12 mouse cellular contexts compared by ENCODE assay signal in genomic region chr2:38986580-38986979, GRCm38 (mm10). TPM values are rescaled to one million over a fixed set of nuclear protein-coding genes. Genes with fewer than 3 reads are reported as not detected.
A peak's percentile ranks its signal among the peaks of the same experiment; 100 is the strongest.
DNase-seq lines count a peak whose midpoint lies in the region; ATAC-seq and TF ChIP-seq lines count a peak whose summit lies in the region.
"Had no signal": no experiment of that assay in that cellular context is flagged by ENCODE, and none has a peak within 500 bp of the region (broad histone marks: within the 10 kb centered on the region; RNA-seq: fewer than 3 reads in every experiment).

No protein-coding gene starts in this region.

- intact Hi-C loops in heart, postnatal 36 days (cut with DNase I): no loop called here

- no peaks in the 10 kb centered on the region for H3K36me3 ChIP-seq in embryonic facial prominence, embryonic 14.5 days (ENCODE audit: control insufficient read depth, insufficient read depth, low read length)
- no peaks in the 10 kb centered on the region for H3K36me3 ChIP-seq in embryonic facial prominence, embryonic 10.5 days (replicated peaks)
- no peaks in the 10 kb centered on the region for H3K36me3 ChIP-seq in testis, adult 2 months (ENCODE audit: control insufficient read depth, insufficient read depth, low read length)
- H3K36me3 ChIP-seq in hindbrain, embryonic 10.5 days: no peaks in the 10 kb centered on the region
- H3K36me3 ChIP-seq: forebrain, embryonic 10.5 days; liver, embryonic 15.5 days had no signal

- WGBS in embryonic facial prominence, embryonic 14.5 days: 73% methylated on average over 3 of the region's 3 CpGs
- 87% methylated on average over 3 of the region's 3 CpGs for WGBS in embryonic facial prominence, embryonic 10.5 days
- WGBS in hindbrain, embryonic 10.5 days: 88% methylated on average over 3 of the region's 3 CpGs

- no peak overlapping the region for H3K9ac ChIP-seq in embryonic facial prominence, embryonic 14.5 days (ENCODE audit: low read depth, low read length)
- H3K9ac ChIP-seq: liver, embryonic 15.5 days had no signal

- no peak for TF ChIP-seq POLR2A in testis, adult 2 months (IDR thresholded peaks at IDR 0.05; ENCODE audit: control insufficient read depth, low read depth, low read length)

- TF ChIP-seq CTCF in testis, adult 2 months (IDR thresholded peaks at IDR 0.05; ENCODE audit: control insufficient read depth, insufficient read depth, insufficient replicate concordance, low read depth, low read length): no peak

- no peaks in the 10 kb centered on the region for H3K27me3 ChIP-seq in embryonic facial prominence, embryonic 14.5 days (replicated peaks; ENCODE audit: control insufficient read depth, insufficient read depth, low read length)
- no peaks in the 10 kb centered on the region for H3K27me3 ChIP-seq in embryonic facial prominence, embryonic 10.5 days (replicated peaks; ENCODE audit: low read depth, poor library complexity, severe bottlenecking)
- H3K27me3 ChIP-seq in testis, adult 2 months (ENCODE audit: control insufficient read depth, insufficient read depth, low read length): no peaks in the 10 kb centered on the region
- H3K27me3 ChIP-seq in hindbrain, embryonic 10.5 days (ENCODE audit: insufficient read depth, poor library complexity, severe bottlenecking): no peaks in the 10 kb centered on the region
- H3K27me3 ChIP-seq: liver, embryonic 15.5 days had no signal

- peak; percentile 69 for DNase-seq in embryonic facial prominence, embryonic 14.5 days (ENCODE audit: low spot score)
- no peak for DNase-seq in embryonic facial prominence, embryonic 10.5 days (ENCODE audit: low spot score)
- DNase-seq in testis, postnatal 10 days (ENCODE audit: low spot score): no peak
- peak; percentile 62 to 68 for DNase-seq in heart, postnatal 36 days
- DNase-seq in hindbrain, embryonic 10.5 days (ENCODE audit: low spot score): no peak
- DNase-seq in urinary bladder, adult 18-20 months (ENCODE audit: low spot score in 2 of 2): no peak
- no peak for DNase-seq in retina, embryonic 14.5 days (ENCODE audit: low spot score)
- DNase-seq: cerebellum, postnatal 14 days had no signal

- peaks cover 7% of the 10 kb centered on the region; the same call in 1 of the 2 replicates for H3K9me3 ChIP-seq in embryonic facial prominence, embryonic 14.5 days (ENCODE audit: control insufficient read depth, low read length)
- peaks cover 5% of the 10 kb centered on the region; the same call in 1 of the 2 replicates for H3K9me3 ChIP-seq in embryonic facial prominence, embryonic 10.5 days
- H3K9me3 ChIP-seq in hindbrain, embryonic 10.5 days: peaks cover 13% of the 10 kb centered on the region

- H3K4me1 ChIP-seq in embryonic facial prominence, embryonic 14.5 days (ENCODE audit: control insufficient read depth, insufficient read depth, low read length): no peaks in the 10 kb centered on the region
- H3K4me1 ChIP-seq in embryonic facial prominence, embryonic 10.5 days: 0 out of 2 replicates have a peak, but pooled peaks cover 6% of the 10 kb centered on the region
- H3K4me1 ChIP-seq in testis, adult 2 months (ENCODE audit: control insufficient read depth, insufficient read depth, low read length): no peaks in the 10 kb centered on the region; the same call in 1 of the 2 replicates
- no peaks in the 10 kb centered on the region for H3K4me1 ChIP-seq in hindbrain, embryonic 10.5 days (replicated peaks)
- H3K4me1 ChIP-seq: forebrain, embryonic 10.5 days had no signal

- H3K4me3 ChIP-seq in embryonic facial prominence, embryonic 14.5 days (ENCODE audit: low read depth, low read length): no peak overlapping the region
- no peak overlapping the region for H3K4me3 ChIP-seq in embryonic facial prominence, embryonic 10.5 days
- peak overlapping the region; percentile 29 for H3K4me3 ChIP-seq in testis, adult 2 months (ENCODE audit: control insufficient read depth, low read depth, low read length)
- no peak overlapping the region for H3K4me3 ChIP-seq in hindbrain, embryonic 10.5 days
- H3K4me3 ChIP-seq: forebrain, embryonic 10.5 days; liver, embryonic 15.5 days had no signal

- no peak overlapping the region for H3K27ac ChIP-seq in embryonic facial prominence, embryonic 14.5 days (replicated peaks; ENCODE audit: low read depth, low read length)
- no peak overlapping the region for H3K27ac ChIP-seq in embryonic facial prominence, embryonic 10.5 days (replicated peaks)
- H3K27ac ChIP-seq in testis, adult 2 months (ENCODE audit: control insufficient read depth, insufficient read depth, low read depth, low read length): no peak overlapping the region
- no peak overlapping the region for H3K27ac ChIP-seq in hindbrain, embryonic 10.5 days
- H3K27ac ChIP-seq: forebrain, embryonic 10.5 days; liver, embryonic 15.5 days had no signal

- H3K4me2 ChIP-seq in embryonic facial prominence, embryonic 14.5 days (ENCODE audit: low read depth, low read length): no peak overlapping the region
- H3K4me2 ChIP-seq: liver, embryonic 15.5 days had no signal

- ATAC-seq in embryonic facial prominence, embryonic 14.5 days (ENCODE audit: low read depth): no peak

RNA-seq across cellular contexts. Expression of gene Wdr38, which starts 10.7 kb away (rescaled TPM):
- polyA plus RNA-seq in embryonic facial prominence, embryonic 14.5 days (2014; fragmentation: Nextera tagmentation; extraction: Ambion mirVana): 0.92 and 1.4 TPM in 2 replicates
- polyA plus RNA-seq in embryonic facial prominence, embryonic 10.5 days (2016; fragmentation: Nextera tagmentation; extraction: Ambion mirVana): 1.6 TPM in 2 replicates
- 79.1 and 99.2 TPM in 2 replicates for polyA plus RNA-seq in testis, adult 2 months (2012; rRNA removed)
- under 1 TPM in 1 of 2 experiments, not detected in 1; 0.14 TPM for total RNA-seq in heart, postnatal 36 days (2021)
- 1.4 and 1.8 TPM in 2 replicates for polyA plus RNA-seq in hindbrain, embryonic 10.5 days (2016; fragmentation: Nextera tagmentation; extraction: Ambion mirVana)

RNA-seq across cellular contexts. Expression of gene Arpc5l, which starts 18.6 kb away (rescaled TPM):
- polyA plus RNA-seq in embryonic facial prominence, embryonic 14.5 days (2014; fragmentation: Nextera tagmentation; extraction: Ambion mirVana): 113 and 120 TPM in 2 replicates
- 121 and 124 TPM in 2 replicates for polyA plus RNA-seq in embryonic facial prominence, embryonic 10.5 days (2016; fragmentation: Nextera tagmentation; extraction: Ambion mirVana)
- polyA plus RNA-seq in testis, adult 2 months (2012; rRNA removed): 74.6 and 75.7 TPM in 2 replicates
- 10 to 100 TPM; 90.1 to 99.9 TPM for total RNA-seq in heart, postnatal 36 days (2021)
- 133 and 137 TPM in 2 replicates for polyA plus RNA-seq in hindbrain, embryonic 10.5 days (2016; fragmentation: Nextera tagmentation; extraction: Ambion mirVana)

RNA-seq across cellular contexts. Expression of gene Rpl35, which starts 18.8 kb away (rescaled TPM):
- 1,001 and 1,064 TPM in 2 replicates for polyA plus RNA-seq in embryonic facial prominence, embryonic 14.5 days (2014; fragmentation: Nextera tagmentation; extraction: Ambion mirVana)
- polyA plus RNA-seq in embryonic facial prominence, embryonic 10.5 days (2016; fragmentation: Nextera tagmentation; extraction: Ambion mirVana): 992 and 1,047 TPM in 2 replicates
- polyA plus RNA-seq in testis, adult 2 months (2012; rRNA removed): 162 and 205 TPM in 2 replicates
- total RNA-seq in heart, postnatal 36 days (2021): 100 to 1,000 TPM; 321 to 338 TPM
- polyA plus RNA-seq in hindbrain, embryonic 10.5 days (2016; fragmentation: Nextera tagmentation; extraction: Ambion mirVana): 997 and 1,033 TPM in 2 replicates

RNA-seq across cellular contexts. Expression of gene Olfml2a, which starts 54.8 kb away (rescaled TPM):
- polyA plus RNA-seq in embryonic facial prominence, embryonic 14.5 days (2014; fragmentation: Nextera tagmentation; extraction: Ambion mirVana): 15.3 and 18.7 TPM in 2 replicates
- polyA plus RNA-seq in embryonic facial prominence, embryonic 10.5 days (2016; fragmentation: Nextera tagmentation; extraction: Ambion mirVana): 1.3 and 1.9 TPM in 2 replicates
- 1.3 and 1.6 TPM in 2 replicates for polyA plus RNA-seq in testis, adult 2 months (2012; rRNA removed)
- 1 to 10 TPM; 4.5 to 4.6 TPM for total RNA-seq in heart, postnatal 36 days (2021)
- polyA plus RNA-seq in hindbrain, embryonic 10.5 days (2016; fragmentation: Nextera tagmentation; extraction: Ambion mirVana): 1.7 and 2.1 TPM in 2 replicates
- total RNA-seq: monocyte, adult 5-6 weeks had no signal

RNA-seq across cellular contexts. Expression of gene Nr6a1, which starts 59.1 kb away (rescaled TPM):
- 1.2 and 1.7 TPM in 2 replicates for polyA plus RNA-seq in embryonic facial prominence, embryonic 14.5 days (2014; fragmentation: Nextera tagmentation; extraction: Ambion mirVana)
- 4.9 and 8.5 TPM in 2 replicates for polyA plus RNA-seq in embryonic facial prominence, embryonic 10.5 days (2016; fragmentation: Nextera tagmentation; extraction: Ambion mirVana)
- polyA plus RNA-seq in testis, adult 2 months (2012; rRNA removed): 175 and 204 TPM in 2 replicates
- total RNA-seq in heart, postnatal 36 days (2021): 1 to 10 TPM; 1.6 to 1.8 TPM
- 5.1 and 12.6 TPM in 2 replicates for polyA plus RNA-seq in hindbrain, embryonic 10.5 days (2016; fragmentation: Nextera tagmentation; extraction: Ambion mirVana)

Comparison
In these comparisons a context has a peak if more than half of its experiments do, and no peak if none do; other contexts are left out.
1. DNase-seq: peak in embryonic facial prominence, embryonic 14.5 days (single experiment) and heart, postnatal 36 days (2 of 2); none in embryonic facial prominence, embryonic 10.5 days (single experiment), testis, postnatal 10 days (single experiment), hindbrain, embryonic 10.5 days (single experiment), urinary bladder, adult 18-20 months (0 of 2) and retina, embryonic 14.5 days (single experiment).
2. RNA of gene Wdr38, which starts 10.7 kb away (polyA plus RNA-seq): 79.1 to 99.2 TPM in testis, adult 2 months; 1.4 to 1.8 TPM in hindbrain, embryonic 10.5 days, 1.6 TPM in embryonic facial prominence, embryonic 10.5 days and 0.92 to 1.4 TPM in embryonic facial prominence, embryonic 14.5 days; every median in the first group is over 10 times any median in the second.